Mouse (Mus musculus): ENCODE measurements at regions not wholly inside any gene's neighbourhood (a gene's known extent, or its start where the extent isn't known, plus 50 kb on each side); places are given as distances from the start of the nearest gene placed in this dataset.

DNA sequence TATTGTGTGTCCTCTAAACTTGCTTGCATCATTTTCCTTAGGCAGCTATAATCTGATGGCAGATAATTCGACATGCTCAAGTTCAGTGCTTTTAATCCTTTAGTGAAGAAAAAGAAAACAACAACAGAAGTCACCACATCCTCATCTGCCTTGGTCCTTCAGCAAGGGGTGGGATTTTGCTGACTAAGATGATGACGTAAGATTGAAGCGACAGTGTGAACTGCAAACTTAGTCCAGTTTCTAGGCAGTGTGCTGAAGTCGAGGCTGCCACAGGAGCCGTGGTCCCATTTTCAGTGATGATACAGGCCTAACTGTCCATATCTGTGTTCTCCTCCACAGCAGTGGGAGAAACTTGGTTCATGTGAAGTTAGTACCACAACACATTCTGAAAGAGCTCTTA, 314.4 kb downstream of the Gm11361 start:
- TF ChIP-seq TAL1 (IDR thresholded peaks at IDR 0.05; ENCODE audit: low read length) (no peak), GATA1 (IDR thresholded peaks at IDR 0.05; ENCODE audit: low read length) (no peak)

Data from erythroblast, embryonic 14.5 days (primary cell).